Mouse (Mus musculus) kidney, adult 2 months (tissue): ENCODE measurements at regions not wholly inside any gene's neighbourhood (a gene's known extent, or its start where the extent isn't known, plus 50 kb on each side); places are given as distances from the start of the nearest gene placed in this dataset.

Experiments
- DNase-seq: peaks from one replicate; pipeline ENCODE4 v3.0.0; 2021
- H3K27ac ChIP-seq: fragments of 200-500 bp; 2 replicates; pipeline ENCODE4 v1.5.1; 2012; ENCODE audit warnings: low read depth, low read length, control low read depth, inconsistent platforms; ENCODE audit not compliant: insufficient read depth
- H3K27me3 ChIP-seq: fragments of 200-500 bp; replicated peaks from 2 replicates; pipeline ENCODE4 v1.6.1; 2012; ENCODE audit warnings: mild to moderate bottlenecking, moderate library complexity, low read length, inconsistent platforms; ENCODE audit not compliant: control insufficient read depth, insufficient read depth
- H3K36me3 ChIP-seq: fragments of 200-500 bp; 2 replicates; pipeline ENCODE4 v1.6.1; 2012; ENCODE audit warnings: mild to moderate bottlenecking, moderate library complexity, low read length, inconsistent platforms; ENCODE audit not compliant: control insufficient read depth, insufficient read depth
- H3K4me1 ChIP-seq: fragments of 200-500 bp; 2 replicates; pipeline ENCODE4 v1.6.1; 2011; ENCODE audit warnings: low read length; ENCODE audit not compliant: control insufficient read depth, insufficient read depth
- H3K4me3 ChIP-seq: fragments of 200-500 bp; 2 replicates; pipeline ENCODE4 v1.5.1; 2011; ENCODE audit warnings: mild to moderate bottlenecking, low read depth, low read length, control low read depth; ENCODE audit not compliant: insufficient read depth
- CTCF ChIP-seq: fragments of 200-500 bp; conservative IDR thresholded peaks from 2 replicates; pipeline ENCODE4 v1.5.1; 2011; ENCODE audit warnings: low read depth, mild to moderate bottlenecking, control low read depth, low read length, moderate library complexity, mixed read lengths; ENCODE audit not compliant: insufficient read depth, insufficient read length
- POLR2A ChIP-seq: fragments of 200-500 bp; IDR thresholded peaks from one replicate; pipeline ENCODE4 v1.6.1; 2011; ENCODE audit warnings: low read depth, low read length, control low read depth
- WGBS: fragments of 180-500 bp; shearing (Covaris S2); methylation state at CpG from one replicate; pipeline ENCODE4 v1.1.7; 2018; 5-methylcytosine and 5-hydroxymethylcytosine counted together

DNA sequence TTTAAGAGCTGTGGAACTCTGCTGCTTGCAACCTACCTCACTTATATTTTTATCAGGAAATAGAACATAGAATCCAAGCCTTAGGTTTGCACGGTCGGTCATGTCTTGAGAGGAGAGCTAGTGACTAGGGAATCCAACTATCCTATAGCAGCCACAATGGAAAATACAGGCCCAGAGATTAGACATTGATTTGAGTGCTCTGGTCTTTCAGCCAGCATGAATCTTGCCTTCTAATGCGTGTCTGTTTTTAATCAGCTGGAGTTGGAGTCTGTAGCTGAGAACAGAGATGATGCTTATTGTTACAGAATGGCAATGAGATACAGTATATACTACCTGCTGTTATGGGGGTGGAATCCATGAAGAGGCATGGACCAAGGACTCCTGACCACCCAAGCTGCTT lies 93.7 kb downstream of the Fam43a start:
- peak overlapping the region; percentile 56; the same call in 1 of the 2 replicates for H3K27ac ChIP-seq
- H3K36me3 ChIP-seq, result no peaks in the 10 kb centered on the region
- H3K4me3 ChIP-seq, result no peak overlapping the region
- no peak for TF ChIP-seq CTCF
- no peak for TF ChIP-seq POLR2A
- no peaks in the 10 kb centered on the region for H3K27me3 ChIP-seq
- H3K4me1 ChIP-seq, result peaks cover 13% of the 10 kb centered on the region
- no peak for DNase-seq
- 68% methylated on average over 3 of the region's 3 CpGs for WGBS

- H3K36me3 ChIP-seq, result no peaks in the 10 kb centered on the region
- DNase-seq, result peak; percentile 30
- TF ChIP-seq POLR2A, result no peak
- TF ChIP-seq CTCF, result no peak
- no peak overlapping the region for H3K4me3 ChIP-seq
- no peak overlapping the region for H3K27ac ChIP-seq
- WGBS, result 92% methylated on average over 1 of the region's 1 CpGs
- H3K27me3 ChIP-seq, result no peaks in the 10 kb centered on the region
- peaks cover 13% of the 10 kb centered on the region for H3K4me1 ChIP-seq
Observed at GRCm38 (mm10) chr16:30693839-30694527, 94.5 kb downstream of the Fam43a start.

DNA sequence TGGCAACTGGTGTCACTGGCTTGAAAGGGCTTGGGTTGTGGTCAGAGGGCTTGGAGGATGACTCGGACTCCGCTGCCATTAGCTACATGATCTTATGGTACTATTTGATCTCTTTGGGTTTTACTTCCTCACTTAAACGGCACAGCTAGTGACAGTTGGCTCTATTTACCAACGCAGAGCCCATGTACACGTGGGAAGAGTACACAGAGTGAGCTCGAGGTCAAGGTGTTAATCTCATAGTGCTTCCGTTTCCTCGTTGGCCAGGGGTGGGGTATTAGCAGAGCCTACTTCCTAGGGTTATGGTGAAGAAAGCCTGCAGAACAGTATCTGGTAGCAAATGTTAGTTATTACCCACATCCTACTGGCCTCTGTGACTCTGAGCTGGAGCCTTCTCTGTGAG lies 96.2 kb downstream of the Fam43a start:
- Histone ChIP-seq H3K36me3 (no peaks in the 10 kb centered on the region), H3K27me3 (no peaks in the 10 kb centered on the region), H3K4me3 (no peak overlapping the region), H3K27ac (no peak overlapping the region), H3K4me1 (peaks cover 13% of the 10 kb centered on the region)
- TF ChIP-seq CTCF, result no peak
- DNase-seq, result no peak
- 83% methylated on average over 8 of the region's 8 CpGs for WGBS

DNA sequence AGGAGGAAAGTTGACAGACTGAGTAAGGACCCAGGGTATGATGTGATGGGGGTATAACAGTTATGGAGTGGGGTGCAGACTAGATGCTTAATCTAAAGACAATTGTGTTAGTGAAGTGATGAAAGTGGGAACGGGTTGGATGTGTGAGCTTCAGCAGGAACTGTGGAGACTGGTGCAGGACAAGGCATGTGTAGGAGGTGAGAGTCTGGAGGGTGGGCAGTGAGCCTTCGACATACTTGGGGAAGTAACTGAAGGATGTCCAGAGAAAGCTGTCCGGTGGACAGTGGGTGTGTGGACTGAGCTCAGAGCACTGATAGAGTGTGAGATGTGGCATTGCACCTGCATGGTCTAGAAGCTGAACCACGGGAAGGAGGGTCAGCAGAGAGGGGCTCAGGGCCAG lies 97.7 kb downstream of the Fam43a start:
- TF ChIP-seq CTCF, result no peak
- TF ChIP-seq POLR2A, result no peak
- no peak for DNase-seq
- H3K36me3 ChIP-seq, result no peaks in the 10 kb centered on the region
- no peak overlapping the region for H3K27ac ChIP-seq
- 58% methylated on average over 4 of the region's 4 CpGs for WGBS
- H3K4me3 ChIP-seq, result no peak overlapping the region
- H3K27me3 ChIP-seq, result no peaks in the 10 kb centered on the region
- peaks cover 8% of the 10 kb centered on the region; the same call in 1 of the 2 replicates for H3K4me1 ChIP-seq

GRCm38 (mm10) chr16:30697806-30698205 lies 98.3 kb downstream of the Fam43a start:
- Histone ChIP-seq H3K27me3 (no peaks in the 10 kb centered on the region), H3K4me1 (peaks cover 6% of the 10 kb centered on the region; the same call in 1 of the 2 replicates), H3K4me3 (no peak overlapping the region), H3K36me3 (no peaks in the 10 kb centered on the region), H3K27ac (no peak overlapping the region)
- WGBS, result 78% methylated on average over 2 of the region's 2 CpGs
- TF ChIP-seq POLR2A (no peak), CTCF (no peak)
- no peak for DNase-seq

- Histone ChIP-seq H3K27me3 (no peaks in the 10 kb centered on the region), H3K4me1 (no peaks in the 10 kb centered on the region), H3K27ac (no peak overlapping the region), H3K36me3 (no peaks in the 10 kb centered on the region), H3K4me3 (no peak overlapping the region)
- DNase-seq, result no peak
- no peak for TF ChIP-seq CTCF
- no peak for TF ChIP-seq POLR2A
- 79% methylated on average over 8 of the region's 8 CpGs for WGBS
Observed at GRCm38 (mm10) chr16:30703831-30704230, 104.3 kb downstream of the Fam43a start.

GRCm38 (mm10) chr16:30709501-30709900 lies 110.0 kb downstream of the Fam43a start:
- no peak overlapping the region for H3K4me3 ChIP-seq
- no peaks in the 10 kb centered on the region for H3K4me1 ChIP-seq
- peak; percentile 42 for DNase-seq
- no peaks in the 10 kb centered on the region for H3K27me3 ChIP-seq
- no peak overlapping the region for H3K27ac ChIP-seq
- TF ChIP-seq CTCF (no peak), POLR2A (no peak)
- WGBS, result 74% methylated on average over 15 of the region's 15 CpGs
- H3K36me3 ChIP-seq, result no peaks in the 10 kb centered on the region

- Histone ChIP-seq H3K27ac (no peak overlapping the region), H3K4me1 (no peaks in the 10 kb centered on the region)
- WGBS, result 69% methylated on average over 2 of the region's 2 CpGs
Observed at GRCm38 (mm10) chr16:30709975-30710374, 110.5 kb downstream of the Fam43a start.

More at GRCm38 (mm10) chr16:30709975-30710374, 110.5 kb downstream of the Fam43a start:
- H3K27me3 ChIP-seq, result no peaks in the 10 kb centered on the region
- no peaks in the 10 kb centered on the region for H3K36me3 ChIP-seq
- TF ChIP-seq POLR2A (no peak), CTCF (no peak)
- no peak for DNase-seq
- no peak overlapping the region for H3K4me3 ChIP-seq
